Mouse (Mus musculus): ENCODE results near the gene Dnmt3a. TPM values are rescaled to one million over a fixed set of nuclear protein-coding genes. Genes with fewer than 3 reads are reported as not detected.

The Dnmt3a gene
- total and polyA plus RNA-seq, 2 experiments from 2014 or later: 72.8 to 91.4 TPM

DNA sequence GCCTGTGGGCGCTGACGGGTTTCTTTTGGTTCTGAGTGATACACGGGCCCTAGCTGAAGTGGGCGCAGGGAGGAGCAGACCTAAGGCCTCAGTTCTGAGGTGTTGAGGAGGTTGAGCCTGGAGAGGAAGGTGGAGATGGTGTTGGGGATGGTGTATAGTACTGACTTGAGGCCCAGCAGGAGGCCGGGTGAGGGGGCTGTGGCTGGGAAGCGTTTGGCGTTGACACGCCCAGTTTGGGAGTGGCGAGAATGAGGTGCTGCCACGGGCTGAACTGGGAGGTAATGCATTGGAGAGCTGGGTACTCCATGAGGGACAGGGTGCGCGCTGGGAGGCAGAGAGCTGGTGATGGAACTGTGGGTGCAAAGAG, 19.9 kb downstream of the Dnmt3a start:
- DNase-seq: no peak
- H3K9ac ChIP-seq: no peak overlapping the region
- H3K36me3 ChIP-seq (ENCODE audit: insufficient read depth): no peaks in the 10 kb centered on the region
- H3K27me3 ChIP-seq (ENCODE audit: insufficient read depth, low read length): no peaks in the 10 kb centered on the region
- H3K9me3 ChIP-seq (ENCODE audit: low read length): no peaks in the 10 kb centered on the region
- no peak overlapping the region for H3K4me2 ChIP-seq (ENCODE audit: low read depth)
- H3K4me3 ChIP-seq (ENCODE audit: low read depth, low read length): no peak overlapping the region
- peaks cover 14% of the 10 kb centered on the region; the same call in 1 of the 2 replicates for H3K4me1 ChIP-seq (ENCODE audit: insufficient read depth)
- 63% methylated on average over 12 of the region's 12 CpGs for WGBS
- no peak for ATAC-seq
- H3K27ac ChIP-seq (ENCODE audit: low read depth, low read length): no peak overlapping the region
- TF ChIP-seq CTCF (IDR thresholded peaks at IDR 0.05; ENCODE audit: low read depth): no peak

DNA sequence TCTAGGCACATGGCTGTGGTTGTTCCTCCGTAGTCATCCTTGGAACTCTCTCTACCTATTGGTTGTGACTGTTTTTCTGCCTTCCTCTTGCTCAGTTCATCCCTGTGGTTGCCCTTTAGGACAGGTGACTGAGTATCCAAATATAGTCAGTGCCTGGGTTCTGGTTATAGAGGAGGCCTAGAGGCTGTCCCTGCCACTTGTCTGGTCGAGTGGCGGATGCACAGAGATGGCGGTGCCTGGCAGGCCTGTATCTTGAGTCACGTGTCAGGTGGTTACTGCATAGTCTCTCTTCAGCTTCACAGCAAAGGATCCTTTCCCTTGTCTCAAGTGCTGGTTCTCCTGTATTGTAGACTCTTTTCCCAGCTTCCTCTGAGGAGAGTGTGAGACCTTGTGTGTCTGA, 22.0 kb downstream of the Dnmt3a start:
- H3K36me3 ChIP-seq (ENCODE audit: insufficient read depth): no peaks in the 10 kb centered on the region

DNA sequence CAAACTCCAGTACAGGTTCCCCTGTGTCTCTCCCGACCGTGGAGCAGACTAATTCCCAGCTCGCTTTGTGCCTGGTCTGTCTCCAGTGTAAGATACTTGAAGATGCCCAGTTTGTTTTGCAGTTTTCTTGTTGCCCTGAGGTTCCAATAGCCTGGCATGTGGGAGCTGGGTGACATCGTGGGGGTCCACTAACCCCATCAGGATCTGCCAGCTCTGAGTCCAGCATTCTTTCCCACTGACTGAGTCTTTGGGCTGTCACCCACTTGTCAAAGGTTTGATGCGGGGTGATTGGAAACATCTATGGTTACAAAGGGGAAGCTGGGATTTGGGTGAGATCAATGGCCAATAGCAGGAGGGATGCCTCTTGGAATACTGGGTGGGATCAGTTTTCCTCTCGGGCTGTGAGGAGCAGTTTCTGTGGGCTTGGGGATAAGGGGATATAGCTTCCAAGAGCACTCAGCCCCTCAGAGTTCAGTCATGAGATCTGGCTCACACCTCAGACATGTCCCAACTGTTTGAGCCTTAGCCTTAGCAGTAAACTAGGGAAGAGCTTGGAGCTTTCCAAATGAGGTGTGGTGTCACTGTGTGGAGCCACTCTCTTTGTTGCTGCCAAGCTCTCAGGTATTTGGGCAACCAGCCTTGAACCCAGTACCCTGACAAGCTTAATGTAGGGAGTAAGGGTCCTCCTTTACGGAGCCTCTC, 27.4 kb downstream of the Dnmt3a start:
- no peak for DNase-seq
- Histone ChIP-seq H3K27ac (ENCODE audit: low read depth, low read length) (peak overlapping the region; percentile 79; the same call in 1 of the 2 replicates), H3K36me3 (ENCODE audit: insufficient read depth) (peaks cover 28% of the 10 kb centered on the region), H3K4me1 (ENCODE audit: insufficient read depth) (peaks cover 32% of the 10 kb centered on the region), H3K9me3 (ENCODE audit: low read length) (no peaks in the 10 kb centered on the region), H3K27me3 (ENCODE audit: insufficient read depth, low read length) (no peaks in the 10 kb centered on the region), H3K9ac (no peak overlapping the region), H3K4me3 (ENCODE audit: low read depth, low read length) (peak overlapping the region; percentile 12; the same call in 1 of the 2 replicates), H3K4me2 (ENCODE audit: low read depth) (peak overlapping the region; percentile 49)
- no peak for ATAC-seq
- WGBS: 42% methylated on average over 7 of the region's 7 CpGs
- TF ChIP-seq CTCF (IDR thresholded peaks at IDR 0.05; ENCODE audit: low read depth): no peak

More for the DNA sequence above, 22.0 kb downstream of the Dnmt3a start:
- no peak overlapping the region for H3K4me2 ChIP-seq (ENCODE audit: low read depth)
- H3K4me1 ChIP-seq (ENCODE audit: insufficient read depth): peaks cover 22% of the 10 kb centered on the region; the same call in 1 of the 2 replicates
- DNase-seq: no peak
- H3K27me3 ChIP-seq (ENCODE audit: insufficient read depth, low read length): no peaks in the 10 kb centered on the region
- H3K27ac ChIP-seq (ENCODE audit: low read depth, low read length): no peak overlapping the region
- no peaks in the 10 kb centered on the region for H3K9me3 ChIP-seq (ENCODE audit: low read length)
- H3K4me3 ChIP-seq (ENCODE audit: low read depth, low read length): no peak overlapping the region
- WGBS: 87% methylated on average over 5 of the region's 5 CpGs
- no peak for TF ChIP-seq CTCF (IDR thresholded peaks at IDR 0.05; ENCODE audit: low read depth)
- ATAC-seq: no peak
- no peak overlapping the region for H3K9ac ChIP-seq

DNA sequence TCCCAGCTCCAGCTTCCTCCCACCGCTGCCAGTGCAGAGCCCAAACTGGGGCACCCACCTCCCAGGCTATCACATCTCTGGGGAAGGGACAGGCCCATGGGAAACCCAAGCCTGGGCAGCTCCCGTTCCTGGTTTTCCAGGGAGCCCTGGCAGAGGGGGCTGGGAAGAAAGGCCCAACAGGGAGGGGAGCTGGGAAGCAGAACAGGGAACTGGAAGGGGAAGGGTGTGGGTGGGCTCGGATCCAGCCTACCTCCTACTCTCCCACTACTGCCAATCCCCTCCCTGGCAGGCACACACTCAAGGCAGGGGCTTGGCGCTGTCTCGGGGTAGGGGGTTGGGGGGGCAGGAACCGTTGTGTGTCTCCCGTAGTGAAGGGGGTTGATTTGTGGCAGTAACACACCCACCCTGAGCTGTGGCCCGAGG, 28.1 kb downstream of the Dnmt3a start:
- WGBS: 5% methylated on average over 8 of the region's 8 CpGs
- H3K4me2 ChIP-seq (ENCODE audit: low read depth): peak overlapping the region; percentile 49
- no peaks in the 10 kb centered on the region for H3K9me3 ChIP-seq (ENCODE audit: low read length)
- DNase-seq: peak; percentile 90
- H3K4me3 ChIP-seq (ENCODE audit: low read depth, low read length): peak overlapping the region; percentile 12
- peak overlapping the region; percentile 40 for H3K9ac ChIP-seq
- ATAC-seq: peak; percentile 92
- H3K4me1 ChIP-seq (ENCODE audit: insufficient read depth): peaks cover 32% of the 10 kb centered on the region
- H3K27ac ChIP-seq (ENCODE audit: low read depth, low read length): peak overlapping the region; percentile 79
- peaks cover 32% of the 10 kb centered on the region for H3K36me3 ChIP-seq (ENCODE audit: insufficient read depth)
- no peaks in the 10 kb centered on the region for H3K27me3 ChIP-seq (ENCODE audit: insufficient read depth, low read length)
- TF ChIP-seq CTCF (IDR thresholded peaks at IDR 0.05; ENCODE audit: low read depth): no peak

DNA sequence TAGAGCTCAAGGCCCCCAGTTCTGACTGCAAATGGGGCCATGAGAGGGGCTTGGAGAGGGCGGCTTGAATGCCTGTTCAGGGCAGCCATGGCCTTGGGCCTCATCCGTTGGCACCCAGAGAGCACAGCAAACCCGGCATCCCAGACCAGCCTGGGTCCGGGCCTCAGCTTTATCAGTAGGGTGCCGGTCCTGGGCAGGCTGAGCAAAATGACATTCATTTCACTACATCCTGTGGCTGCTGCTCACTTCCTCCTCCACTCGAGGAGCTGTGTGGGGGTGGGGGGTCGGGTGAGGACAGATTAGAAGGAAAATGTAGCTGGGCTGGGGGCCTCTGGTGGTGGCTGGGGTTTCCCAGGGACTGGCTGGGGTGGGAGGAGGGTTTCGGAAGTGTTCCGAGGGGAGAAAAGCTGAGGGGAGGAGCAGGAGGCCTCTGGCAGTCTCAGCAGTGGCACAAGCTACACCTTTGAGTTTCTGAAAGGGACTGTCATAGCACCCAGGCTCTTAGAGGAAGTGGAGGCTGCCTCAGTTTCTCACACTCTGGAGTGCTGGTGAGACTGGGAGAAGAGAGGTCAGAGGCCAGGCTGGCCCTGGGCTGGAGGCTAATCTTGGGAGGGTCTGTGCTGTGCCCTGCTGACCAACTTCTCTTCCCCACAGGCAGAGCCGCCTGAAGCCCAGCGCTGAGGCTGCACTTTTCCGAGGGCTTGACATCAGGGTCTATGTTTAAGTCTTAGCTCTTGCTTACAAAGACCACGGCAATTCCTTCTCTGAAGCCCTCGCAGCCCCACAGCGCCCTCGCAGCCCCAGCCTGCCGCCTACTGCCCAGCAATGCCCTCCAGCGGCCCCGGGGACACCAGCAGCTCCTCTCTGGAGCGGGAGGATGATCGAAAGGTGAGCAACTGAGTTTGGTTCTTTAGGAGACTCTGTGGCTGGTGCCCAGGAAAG, 28.8 kb downstream of the Dnmt3a start:
- Histone ChIP-seq H3K27me3 (ENCODE audit: insufficient read depth, low read length) (no peaks in the 10 kb centered on the region), H3K9me3 (ENCODE audit: low read length) (no peaks in the 10 kb centered on the region), H3K4me3 (ENCODE audit: low read depth, low read length) (peak overlapping the region; percentile 12), H3K4me1 (ENCODE audit: insufficient read depth) (peaks cover 32% of the 10 kb centered on the region), H3K9ac (peak overlapping the region; percentile 40), H3K27ac (ENCODE audit: low read depth, low read length) (peak overlapping the region; percentile 79), H3K36me3 (ENCODE audit: insufficient read depth) (peaks cover 38% of the 10 kb centered on the region), H3K4me2 (ENCODE audit: low read depth) (peak overlapping the region; percentile 49)
- DNase-seq (peak; percentile 50), ATAC-seq (peak; percentile 61)
- 6% methylated on average over 21 of the region's 21 CpGs for WGBS
- peak; percentile 60 for TF ChIP-seq CTCF (IDR thresholded peaks at IDR 0.05; ENCODE audit: low read depth)

DNA sequence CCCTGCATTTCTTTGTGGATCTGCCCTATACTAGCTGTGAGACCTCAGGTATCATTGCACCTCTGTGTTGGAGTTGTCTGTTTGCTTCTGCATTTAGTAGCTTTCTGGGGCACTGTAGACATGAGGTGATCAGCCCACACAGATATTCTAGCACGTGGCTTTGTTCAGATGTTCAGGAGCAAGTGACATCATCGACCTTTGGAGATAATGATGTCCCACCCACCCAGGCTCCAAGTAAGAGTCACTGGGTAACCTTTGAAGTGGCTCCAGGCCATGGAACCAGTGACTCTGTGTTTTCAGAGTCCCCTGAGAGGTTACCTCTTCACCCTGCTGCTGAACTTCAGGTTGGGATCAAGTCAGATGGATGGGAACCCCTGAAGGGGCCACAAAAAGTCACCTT, 29.8 kb downstream of the Dnmt3a start:
- Histone ChIP-seq H3K4me1 (ENCODE audit: insufficient read depth) (peaks cover 32% of the 10 kb centered on the region), H3K36me3 (ENCODE audit: insufficient read depth) (peaks cover 41% of the 10 kb centered on the region), H3K27me3 (ENCODE audit: insufficient read depth, low read length) (no peaks in the 10 kb centered on the region), H3K4me3 (ENCODE audit: low read depth, low read length) (no peak overlapping the region), H3K9ac (no peak overlapping the region), H3K4me2 (ENCODE audit: low read depth) (no peak overlapping the region), H3K27ac (ENCODE audit: low read depth, low read length) (no peak overlapping the region), H3K9me3 (ENCODE audit: low read length) (no peaks in the 10 kb centered on the region)
- DNase-seq (no peak), ATAC-seq (no peak)
- no peak for TF ChIP-seq CTCF (IDR thresholded peaks at IDR 0.05; ENCODE audit: low read depth)
- 79% methylated on average over 2 of the region's 2 CpGs for WGBS
